Mouse (Mus musculus) intestine, embryonic 14.5 days (tissue): Measurements from ENCODE around the gene Tex2. TPM values are rescaled to one million over a fixed set of nuclear protein-coding genes. Genes with fewer than 3 reads are reported as not detected.
A peak's percentile ranks its signal among the peaks of the same experiment; 100 is the strongest.

Experiments
- ATAC-seq: fragments of 200-750 bp; cut with Nextera tagmentation; replicated peaks from 2 replicates; pipeline ENCODE4 v1.8.0; 2017; ENCODE audit warnings: low read depth, moderate number of reproducible peaks, moderate TSS enrichment, moderate library complexity; ENCODE audit not compliant: low FRiP score, low TSS enrichment
- DNase-seq: peaks from one replicate; pipeline ENCODE4 v3.0.0-alpha.2; 2018; ENCODE audit warnings: low spot score
- H3K27ac ChIP-seq: fragments of 300-500 bp; sonication (generic); 2 replicates; pipeline ENCODE4 v1.5.1; 2014; ENCODE audit warnings: low read depth, mild to moderate bottlenecking, control low read depth
- H3K27me3 ChIP-seq: fragments of 300-500 bp; sonication (generic); replicated peaks from 2 replicates; pipeline ENCODE4 v1.6.1; 2014; ENCODE audit warnings: low read length, control low read depth; ENCODE audit not compliant: control insufficient read depth, insufficient read depth
- H3K36me3 ChIP-seq: fragments of 300-500 bp; sonication (generic); 2 replicates; pipeline ENCODE4 v1.6.1; 2014; ENCODE audit warnings: low read length, control low read depth; ENCODE audit not compliant: control insufficient read depth, insufficient read depth
- H3K4me1 ChIP-seq: fragments of 300-500 bp; sonication (generic); replicated peaks from 2 replicates; pipeline ENCODE4 v1.6.1; 2014; ENCODE audit warnings: low read length, control low read depth, mixed read lengths; ENCODE audit not compliant: control insufficient read depth, insufficient read depth
- H3K4me2 ChIP-seq: fragments of 300-500 bp; sonication (generic); 2 replicates; pipeline ENCODE4 v1.6.1; 2014; ENCODE audit warnings: low read length
- H3K4me3 ChIP-seq: fragments of 300-500 bp; sonication (generic); 2 replicates; pipeline ENCODE4 v1.5.1; 2014; ENCODE audit warnings: low read depth, low read length, control low read depth, mixed read lengths
- H3K9ac ChIP-seq: fragments of 300-500 bp; sonication (generic); 2 replicates; pipeline ENCODE4 v1.6.1; 2014; ENCODE audit warnings: mild to moderate bottlenecking, low read length
- H3K9me3 ChIP-seq: fragments of 300-500 bp; sonication (generic); 2 replicates; pipeline ENCODE4 v1.6.1; 2016; ENCODE audit warnings: low read length, control low read depth; ENCODE audit not compliant: control insufficient read depth
- WGBS: fragments of 180-500 bp; shearing (Covaris S2); extraction: QIAGEN DNeasy Blood & Tissue Kit; methylation state at CpG from one replicate; pipeline ENCODE4 v1.1.7; 2014; 5-methylcytosine and 5-hydroxymethylcytosine counted together
- polyA plus RNA-seq: library from polyadenylated mRNA; unstranded; fragments of >200 nt; fragmentation: Nextera tagmentation; extraction: Ambion mirVana; gene quantifications from 2 replicates; pipeline ENCODE4 v1.2.1, GENCODE M21; 2014

Tex2 gene
- polyA plus RNA-seq, 1 experiment from 2014 or later: 11.6 TPM

GRCm38 (mm10) chr11:106489036-106489693 lies 124.1 kb downstream of the Tex2 start:
- ATAC-seq (no peak), DNase-seq (no peak)
- WGBS: 61% methylated on average over 6 of the region's 7 CpGs
- Histone ChIP-seq H3K4me3 (no peak overlapping the region), H3K9ac (no peak overlapping the region), H3K4me1 (peaks cover 8% of the 10 kb centered on the region), H3K27ac (no peak overlapping the region), H3K9me3 (no peaks in the 10 kb centered on the region), H3K27me3 (no peaks in the 10 kb centered on the region), H3K4me2 (no peak overlapping the region), H3K36me3 (no peaks in the 10 kb centered on the region)

GRCm38 (mm10) chr11:106488126-106488561 lies 125.1 kb downstream of the Tex2 start:
- Histone ChIP-seq H3K9ac (0 out of 2 replicates have a peak overlapping the region, but pooled peaks have one; percentile 22), H3K4me3 (peak overlapping the region; percentile 75), H3K36me3 (no peaks in the 10 kb centered on the region), H3K27me3 (no peaks in the 10 kb centered on the region), H3K27ac (peak overlapping the region; percentile 83; the same call in 1 of the 2 replicates), H3K4me2 (peak overlapping the region; percentile 87), H3K4me1 (peaks cover 8% of the 10 kb centered on the region), H3K9me3 (no peaks in the 10 kb centered on the region)
- 10% methylated on average over 17 of the region's 17 CpGs for WGBS
- ATAC-seq (peak; percentile 17), DNase-seq (no peak)

- peak within 1 kb of the TSS; percentile 78 for H3K9ac ChIP-seq
- ATAC-seq (peak; percentile 95), DNase-seq (peak; percentile 99)
- peak within 1 kb of the TSS; percentile 75 for H3K4me3 ChIP-seq
- H3K4me1 ChIP-seq: peaks cover 8% of the 10 kb centered on the region
- H3K36me3 ChIP-seq: no peaks in the 10 kb centered on the region
- WGBS: under 1% methylated on average over 28 of the region's 28 CpGs
- H3K27ac ChIP-seq: peak within 1 kb of the TSS; percentile 83
- H3K27me3 ChIP-seq: no peaks in the 10 kb centered on the region
- peak within 1 kb of the TSS; percentile 87 for H3K4me2 ChIP-seq
- no peaks in the 10 kb centered on the region for H3K9me3 ChIP-seq
Observed at GRCm38 (mm10) chr11:106487733-106488115, 125.5 kb downstream of the Tex2 start, which contains the start of gene Ern1. Ern1 (minus strand) TSS chr11:106487852.

GRCm38 (mm10) chr11:106486866-106487732 lies 126.1 kb downstream of the Tex2 start:
- Histone ChIP-seq H3K4me1 (peaks cover 8% of the 10 kb centered on the region), H3K9ac (peak overlapping the region; percentile 78), H3K27ac (peak overlapping the region; percentile 83), H3K4me2 (peak overlapping the region; percentile 87), H3K36me3 (no peaks in the 10 kb centered on the region), H3K4me3 (peak overlapping the region; percentile 75), H3K27me3 (no peaks in the 10 kb centered on the region), H3K9me3 (no peaks in the 10 kb centered on the region)
- ATAC-seq (peak; percentile 78; the same call in 1 of the 2 replicates), DNase-seq (peak; percentile 85)
- WGBS: under 1% methylated on average over 86 of the region's 86 CpGs

GRCm38 (mm10) chr11:106486042-106486865 lies 127.0 kb downstream of the Tex2 start:
- H3K4me3 ChIP-seq: peak overlapping the region; percentile 75
- DNase-seq (no peak), ATAC-seq (no peak)
- WGBS: 27% methylated on average over 16 of the region's 16 CpGs
- H3K9ac ChIP-seq: peak overlapping the region; percentile 78; the same call in 1 of the 2 replicates
- H3K36me3 ChIP-seq: no peaks in the 10 kb centered on the region
- no peak overlapping the region for H3K27ac ChIP-seq
- H3K27me3 ChIP-seq: no peaks in the 10 kb centered on the region
- H3K4me1 ChIP-seq: peaks cover 8% of the 10 kb centered on the region
- no peaks in the 10 kb centered on the region for H3K9me3 ChIP-seq
- peak overlapping the region; percentile 87 for H3K4me2 ChIP-seq

- ATAC-seq (no peak), DNase-seq (no peak)
- H3K4me1 ChIP-seq: peaks cover 8% of the 10 kb centered on the region
- peak overlapping the region; percentile 87; the same call in 1 of the 2 replicates for H3K4me2 ChIP-seq
- no peaks in the 10 kb centered on the region for H3K9me3 ChIP-seq
- no peaks in the 10 kb centered on the region for H3K36me3 ChIP-seq
- H3K9ac ChIP-seq: no peak overlapping the region
- no peak overlapping the region for H3K27ac ChIP-seq
- no peaks in the 10 kb centered on the region for H3K27me3 ChIP-seq
- no peak overlapping the region for H3K4me3 ChIP-seq
- 71% methylated on average over 4 of the region's 4 CpGs for whole genome bisulfite sequencing
Observed at GRCm38 (mm10) chr11:106485611-106486010, 127.6 kb downstream of the Tex2 start.

- Histone ChIP-seq H3K9ac (no peak overlapping the region), H3K27ac (no peak overlapping the region), H3K4me1 (peaks cover 8% of the 10 kb centered on the region), H3K9me3 (no peaks in the 10 kb centered on the region), H3K36me3 (no peaks in the 10 kb centered on the region), H3K4me2 (no peak overlapping the region), H3K27me3 (no peaks in the 10 kb centered on the region), H3K4me3 (no peak overlapping the region)
- 83% methylated on average over 4 of the region's 4 CpGs for WGBS
- DNase-seq (no peak), ATAC-seq (no peak)
Observed at GRCm38 (mm10) chr11:106484875-106485274, 128.3 kb downstream of the Tex2 start.

- no peak for DNase-seq
- Histone ChIP-seq H3K27me3 (no peaks in the 10 kb centered on the region), H3K9me3 (no peaks in the 10 kb centered on the region), H3K27ac (no peak overlapping the region), H3K4me3 (no peak overlapping the region), H3K9ac (no peak overlapping the region), H3K36me3 (no peaks in the 10 kb centered on the region), H3K4me2 (no peak overlapping the region), H3K4me1 (peaks cover 4% of the 10 kb centered on the region)
- ATAC-seq: no peak
- WGBS: 88% methylated on average over 8 of the region's 8 CpGs
Observed at GRCm38 (mm10) chr11:106482867-106483266, 130.4 kb downstream of the Tex2 start.
